Mouse (Mus musculus) layer of hippocampus, postnatal 14 days (tissue): ENCODE measurements around the gene Psmd2. TPM values are rescaled to one million over a fixed set of nuclear protein-coding genes. Genes with fewer than 3 reads are reported as not detected.

ENCODE experiments used
- DNase-seq, 2 experiments: peaks; one replicate each; pipeline ENCODE4 v3.0.0; 2021 to 2022; ENCODE audit warnings: low spot score in 2 of 2, mixed read lengths in 1 of 2
- microRNA-seq, 2 experiments: library from miRNA; unstranded; fragments of <30 nt; microRNA quantifications; one replicate each; pipeline ENCODE4 v1.2.0; 2021
- total RNA-seq, 2 experiments: library from RNA; stranded (reverse); gene quantifications; 2 replicates each; pipeline ENCODE4 v1.2.3; 2021

Gene Psmd2
- total RNA-seq, 2 experiments from 2014 or later = 239 to 245 TPM

DNA sequence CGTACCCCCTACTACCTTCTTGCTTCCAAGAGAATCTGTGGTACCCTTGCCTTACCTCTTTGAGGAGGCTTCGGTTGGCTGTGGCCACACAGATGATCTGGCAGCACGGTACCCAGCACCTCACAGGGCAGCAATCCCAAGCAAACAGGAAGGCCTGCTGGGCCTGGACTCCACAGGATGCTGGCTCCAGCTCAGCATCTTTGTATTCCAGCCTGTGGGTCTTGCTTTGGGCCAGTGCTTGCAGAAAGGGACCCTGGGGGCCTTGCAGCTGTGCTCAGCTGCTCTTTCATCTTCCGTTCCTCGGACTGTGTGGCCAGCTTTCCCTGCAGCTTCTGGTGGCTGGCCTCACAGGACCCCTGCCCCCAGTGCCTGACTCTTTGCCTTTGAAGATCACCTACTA lies 48.6 kb downstream of the Psmd2 start:
- peak; percentile 11 to 37 for DNase-seq

DNA sequence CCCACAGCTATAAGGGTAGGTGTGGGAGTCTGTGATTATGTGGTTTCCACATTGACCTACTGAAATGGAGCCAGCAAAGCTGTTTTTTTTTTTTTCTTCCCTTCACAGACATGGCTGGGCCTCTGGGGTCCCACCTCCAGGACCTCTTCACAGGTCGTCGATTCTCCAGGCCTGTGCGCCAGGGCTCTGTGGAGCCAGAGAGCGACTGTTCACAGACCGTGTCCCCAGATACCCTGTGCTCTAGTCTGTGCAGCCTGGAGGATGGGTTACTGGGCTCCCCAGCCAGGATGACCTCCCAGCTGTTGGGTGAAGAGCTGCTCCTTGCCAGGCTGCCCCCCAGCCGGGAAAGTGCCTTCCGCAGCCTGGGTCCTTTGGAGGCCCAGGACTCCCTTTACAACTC lies 49.9 kb downstream of the Psmd2 start:
- peak; percentile 15 to 17 for DNase-seq

DNA sequence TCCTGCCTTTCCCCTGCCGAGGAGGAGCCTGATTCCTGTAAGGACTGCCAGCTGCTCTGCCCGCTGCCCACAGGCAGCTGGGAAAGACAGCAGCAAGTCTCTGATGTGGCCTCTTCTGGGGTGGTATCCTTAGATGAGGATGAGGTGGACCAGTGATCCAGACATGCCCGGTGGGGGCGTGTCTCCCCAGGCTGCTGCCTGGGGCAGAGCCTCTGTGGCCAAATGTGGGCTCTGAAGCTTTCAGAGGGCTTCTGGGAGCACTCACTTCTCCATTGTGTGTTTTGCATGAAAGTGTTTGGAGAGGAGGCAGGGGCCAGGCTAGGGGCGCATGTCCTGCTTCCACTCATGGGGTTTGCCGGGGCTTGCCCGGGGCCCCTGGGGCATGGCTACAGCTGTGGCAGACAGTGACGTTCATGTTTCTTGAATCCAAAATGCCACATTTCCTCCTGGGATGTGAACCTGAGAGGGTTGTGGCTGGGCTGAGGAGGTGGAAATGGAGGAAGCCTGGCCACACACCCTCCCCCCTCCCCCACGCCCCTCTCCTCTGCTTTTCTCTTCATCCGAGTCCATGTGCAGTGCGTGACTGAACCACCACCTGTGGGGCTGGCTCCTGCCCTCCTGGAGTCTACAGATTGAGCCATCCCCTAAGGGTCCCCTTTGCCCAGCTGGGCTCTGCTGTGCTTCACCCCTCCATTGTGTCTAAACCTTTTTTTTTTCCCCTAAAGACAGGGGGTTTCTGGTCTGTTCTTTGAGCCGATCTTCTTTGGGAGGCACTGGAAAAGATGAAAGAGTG lies 50.5 kb downstream of the Psmd2 start:
- peak in 1 of 2 experiments; percentile 8 for DNase-seq

DNA sequence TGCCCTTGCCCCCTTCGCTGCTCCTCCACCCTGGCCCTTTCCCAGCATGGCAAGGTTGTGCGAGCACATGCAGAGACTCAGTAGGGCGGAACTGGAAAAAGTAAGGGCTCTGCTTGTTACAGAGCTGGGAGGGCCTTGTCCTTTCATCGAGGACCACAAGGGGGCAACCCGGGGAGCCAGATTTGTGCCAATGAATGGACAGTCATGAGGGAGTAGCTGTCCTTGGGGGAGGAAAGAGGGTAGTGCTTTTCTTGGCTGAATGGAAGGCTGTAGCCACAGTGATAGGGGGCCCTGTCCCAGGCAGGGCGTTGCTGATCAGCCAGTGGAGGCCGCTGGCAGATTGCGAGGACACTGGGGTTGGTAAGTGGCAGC lies 51.1 kb downstream of the Psmd2 start:
- DNase-seq = peak; percentile 69 to 76

DNA sequence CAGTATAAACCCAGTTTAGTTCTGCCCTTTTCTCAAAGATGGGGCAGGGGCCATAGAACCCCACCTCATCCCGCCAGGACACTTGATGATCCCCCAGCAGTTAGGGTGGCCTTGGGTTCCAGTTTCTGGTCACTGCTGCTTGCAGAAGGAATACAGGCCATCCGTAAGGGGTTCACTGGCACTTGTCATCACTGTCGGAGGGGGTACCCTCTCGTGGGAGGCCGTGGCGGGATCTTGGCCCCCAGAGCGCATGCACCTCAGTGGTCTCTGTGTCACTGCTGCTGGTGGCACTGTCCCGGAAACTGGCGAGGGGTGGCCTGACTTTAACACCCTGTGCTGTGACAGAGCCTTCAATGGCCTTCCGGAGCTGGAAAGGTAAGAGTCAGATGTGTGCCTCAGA lies 51.6 kb downstream of the Psmd2 start:
- DNase-seq = peak; percentile 13 to 17

DNA sequence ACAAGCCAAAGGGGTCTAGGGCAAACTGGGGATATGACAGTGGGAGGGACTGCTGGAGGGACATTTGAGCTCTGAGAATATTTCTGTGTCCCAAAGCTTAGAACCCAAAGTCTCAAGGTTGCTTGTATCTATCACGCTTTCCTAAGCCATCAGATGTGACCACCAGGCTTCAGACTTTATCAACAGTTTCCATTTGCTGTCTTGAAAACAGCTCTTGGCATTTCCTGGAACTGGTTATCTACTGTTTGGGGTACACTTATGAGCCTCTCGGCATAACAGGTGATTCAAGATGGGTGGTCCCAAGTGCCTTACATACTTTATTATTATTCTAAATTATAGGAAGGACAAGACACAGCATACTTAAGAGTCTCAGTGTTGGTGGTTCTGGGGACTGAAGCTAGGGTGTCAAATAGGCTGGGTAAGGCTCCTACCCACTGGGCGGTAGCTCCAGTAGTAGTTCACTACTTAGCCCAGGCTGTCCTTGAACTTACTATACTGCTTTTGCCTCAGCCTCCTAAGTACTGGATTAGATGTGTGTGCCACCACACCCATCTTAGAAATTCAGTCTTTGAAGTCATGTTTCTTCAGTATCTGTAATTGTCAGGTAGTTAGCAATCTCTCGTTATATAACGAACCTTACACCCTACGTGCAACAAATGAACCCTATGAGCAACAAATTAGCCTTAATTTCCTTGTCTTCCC lies 52.4 kb downstream of the Psmd2 start:
- DNase-seq = peak in 1 of 2 experiments; percentile 12

DNA sequence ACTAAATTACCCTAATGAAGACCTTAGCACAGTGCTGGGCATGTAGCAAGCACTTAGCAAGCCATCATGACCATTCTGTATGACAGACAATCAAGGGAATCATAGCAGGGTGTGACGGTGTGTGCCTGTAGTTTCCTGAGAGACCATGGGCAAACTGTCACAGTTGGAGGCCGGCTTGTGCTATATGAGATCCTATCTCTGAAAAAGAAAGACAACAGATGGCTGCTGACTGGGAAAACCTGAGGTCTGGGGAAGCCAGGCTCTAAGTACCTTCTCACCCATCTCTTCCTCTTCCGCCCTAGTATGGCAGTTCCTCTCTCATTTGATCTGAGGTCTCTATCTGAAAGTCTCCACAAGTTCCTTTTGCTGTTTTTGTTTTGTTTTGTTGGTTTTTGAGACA lies 54.3 kb downstream of the Psmd2 start:
- DNase-seq = peak in 1 of 2 experiments; percentile 16

DNA sequence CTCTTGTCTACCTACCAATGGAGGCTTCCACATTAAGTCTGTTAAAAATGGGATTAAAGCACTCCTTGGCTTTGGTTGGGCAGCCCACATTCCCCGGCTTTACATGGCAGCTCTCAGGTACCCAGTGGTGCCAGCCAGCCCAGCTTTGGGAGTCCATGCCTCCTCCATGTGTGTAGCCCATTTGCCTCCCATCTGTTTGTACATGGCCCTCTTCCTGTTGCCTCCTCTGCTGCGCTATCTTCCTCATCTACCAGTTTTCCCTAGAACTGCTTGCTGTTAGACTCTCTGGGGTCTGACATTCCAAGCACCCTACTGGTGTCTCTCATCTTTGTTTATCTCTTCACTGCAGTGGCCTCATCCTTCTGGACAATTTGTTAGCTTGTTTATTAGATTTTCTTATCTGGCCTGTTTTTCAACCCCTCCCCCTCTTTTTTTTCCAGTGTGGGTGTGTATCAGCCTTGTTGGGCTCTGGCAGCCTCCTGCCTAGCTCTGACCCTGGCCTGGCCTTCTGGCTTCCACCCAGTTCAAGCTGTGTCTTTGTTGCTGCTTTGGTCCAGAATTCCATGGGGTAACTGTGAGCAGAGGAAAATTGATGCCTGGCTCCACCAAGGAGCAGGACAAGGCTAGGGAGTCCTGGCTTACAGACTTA lies 55.1 kb downstream of the Psmd2 start:
- peak; percentile 45 to 59 for DNase-seq

DNA sequence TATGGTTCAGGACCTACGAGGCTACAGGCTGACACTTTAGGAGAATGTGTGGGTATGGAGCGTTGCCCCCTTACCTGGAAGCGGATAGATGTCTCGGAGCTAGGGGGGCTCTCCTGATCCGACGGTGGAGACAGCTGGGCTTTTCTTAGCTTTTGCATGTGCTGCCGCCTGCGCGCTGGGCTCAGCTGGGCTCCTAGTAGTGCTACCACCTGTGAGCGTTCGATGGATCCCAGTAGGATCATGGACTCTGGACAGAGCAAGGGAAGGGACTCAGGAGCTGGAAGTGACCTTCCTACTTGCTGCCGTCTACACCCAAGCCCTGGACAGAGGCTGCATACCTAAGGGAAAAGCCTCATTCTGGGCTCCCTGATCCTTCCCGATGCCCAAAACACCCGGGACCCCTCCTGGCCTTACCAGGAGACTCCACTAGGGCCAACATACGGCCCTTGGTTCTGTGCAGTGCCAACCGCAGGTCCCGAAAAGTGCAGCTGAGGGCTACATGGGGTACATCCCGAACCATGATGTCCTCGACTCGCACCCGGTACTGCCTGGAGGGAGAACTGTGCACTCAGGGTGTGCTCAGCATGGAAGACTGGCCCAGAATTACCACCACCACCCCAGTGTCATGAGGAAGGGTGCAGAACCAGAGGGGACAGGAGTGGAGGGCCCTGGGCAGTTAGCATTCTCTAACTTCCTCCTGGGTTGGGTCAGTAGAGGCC lies 56.9 kb downstream of the Psmd2 start:
- peak in 1 of 2 experiments; percentile 22 for DNase-seq

DNA sequence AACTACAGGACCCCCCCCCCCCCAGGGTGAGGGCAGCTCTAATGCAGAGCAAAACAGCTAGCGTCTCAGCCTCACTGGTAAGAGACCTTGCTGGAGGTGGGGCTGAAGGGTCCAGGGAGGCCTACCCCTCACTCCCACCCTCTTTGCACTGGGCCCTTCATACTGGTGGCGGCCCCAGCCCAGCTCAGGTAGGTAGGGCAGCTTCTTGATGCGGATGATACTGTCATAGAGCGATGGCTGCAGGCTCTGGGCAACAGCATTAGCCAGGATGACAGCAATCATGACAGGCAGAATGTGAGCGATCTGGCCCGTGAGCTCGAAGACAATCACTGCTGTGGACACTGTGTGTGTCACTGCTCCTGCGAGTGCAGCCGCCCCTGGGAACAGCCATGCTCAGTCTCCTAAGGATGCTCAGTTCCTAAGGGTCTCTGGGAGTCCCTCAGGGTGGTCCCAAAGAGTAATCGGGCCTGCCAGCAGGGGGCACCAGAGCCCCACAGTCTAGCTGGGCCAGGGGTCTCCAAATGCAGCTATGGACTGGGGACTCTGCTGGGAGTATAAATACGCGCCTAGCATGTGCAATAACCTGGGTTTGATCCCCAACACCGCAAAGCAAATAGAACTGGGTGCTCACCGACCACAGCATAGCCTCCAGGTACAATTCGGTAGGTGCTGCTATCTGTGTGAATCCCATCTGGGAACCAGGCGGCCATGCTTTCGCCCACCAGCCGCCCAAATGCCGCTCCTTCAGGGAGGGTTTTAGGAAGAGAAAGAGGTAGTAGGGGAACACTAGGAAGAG lies 57.7 kb downstream of the Psmd2 start:
- peak; percentile 50 for DNase-seq

DNA sequence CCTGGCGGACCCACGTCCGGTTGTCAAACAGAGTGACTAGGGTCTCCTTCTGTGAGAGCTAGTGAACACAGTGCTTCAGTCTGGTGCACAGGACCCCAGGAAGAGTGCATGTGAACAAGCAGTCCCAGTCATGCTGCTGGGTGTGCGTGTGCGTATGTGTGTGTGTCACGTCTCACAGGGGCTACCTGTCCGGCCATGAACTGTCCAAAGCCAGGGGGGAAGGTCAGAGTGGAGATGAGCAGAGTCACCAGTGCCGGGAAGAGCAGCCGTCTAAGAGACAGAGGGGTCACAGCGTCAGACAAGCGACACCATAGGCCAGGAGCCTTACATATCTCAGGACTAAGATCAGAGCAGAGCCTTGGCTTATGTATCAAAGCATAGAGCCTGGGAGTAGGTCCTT lies 58.9 kb downstream of the Psmd2 start:
- DNase-seq = peak in 1 of 2 experiments; percentile 13

DNA sequence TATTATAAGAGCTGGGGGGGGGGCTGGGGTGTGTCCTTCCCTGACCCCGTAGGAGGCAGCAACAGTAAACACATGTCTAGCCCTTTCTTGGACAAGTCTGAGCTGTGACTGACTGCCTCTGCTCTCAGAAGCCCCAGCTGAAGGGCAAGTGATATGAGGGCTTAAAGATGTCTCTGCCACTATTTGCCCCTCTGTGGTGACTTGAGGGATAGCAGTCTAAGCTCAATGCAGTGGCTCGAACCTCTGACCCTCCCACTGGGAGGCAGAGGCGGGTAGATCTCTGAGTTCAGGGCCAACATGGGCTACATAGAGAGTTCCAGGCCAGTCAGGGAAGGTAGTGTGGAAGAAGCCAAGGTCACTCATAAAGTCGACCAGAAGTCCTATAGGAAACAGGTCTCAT lies 59.4 kb downstream of the Psmd2 start:
- DNase-seq = peak in 1 of 2 experiments; percentile 22

DNA sequence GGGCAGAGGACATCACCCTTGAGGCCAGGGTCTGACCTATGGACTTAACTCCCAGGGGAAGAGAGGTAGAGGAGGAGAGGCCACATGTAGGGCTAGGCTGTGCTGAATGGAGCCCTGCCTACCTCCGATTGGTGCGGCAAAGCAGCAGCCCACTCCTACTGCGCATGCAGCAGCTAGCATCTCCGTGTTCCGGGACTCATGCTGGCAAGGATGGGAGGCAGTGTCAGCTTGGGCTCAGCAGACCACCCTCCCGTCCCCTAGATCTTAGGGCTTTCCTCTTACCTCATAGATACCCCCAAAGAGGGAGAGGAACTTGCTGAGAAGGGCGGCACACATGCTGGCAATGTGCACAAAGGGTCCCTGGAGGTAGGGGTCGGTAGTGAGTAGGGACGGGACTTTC lies 60.7 kb downstream of the Psmd2 start:
- peak in 1 of 2 experiments; percentile 13 for DNase-seq

DNA sequence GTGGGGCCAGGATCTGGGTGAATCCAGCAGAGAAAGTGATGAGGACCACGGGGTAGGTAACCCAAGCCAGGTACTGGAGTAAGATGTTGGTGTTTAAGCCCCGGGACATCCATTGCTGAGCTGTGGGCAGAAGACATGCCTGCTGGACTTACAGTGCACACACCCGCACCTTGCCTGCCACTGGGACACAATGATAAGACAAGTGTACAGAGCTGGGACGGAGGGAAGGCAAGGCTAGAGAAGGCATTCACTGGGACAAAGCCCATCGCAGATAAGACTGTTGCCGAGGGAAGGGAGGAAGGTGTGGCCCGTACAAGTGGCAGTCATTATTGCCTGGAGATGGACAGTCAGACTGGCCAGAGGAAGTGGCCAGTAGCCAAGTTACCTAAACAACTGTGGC lies 61.4 kb downstream of the Psmd2 start:
- DNase-seq = peak in 1 of 2 experiments; percentile 9

Small RNAs within 50 kb of the gene (microRNA-seq; reads per million reads assigned to microRNA genes)
- gene Mir1224 = 254 to 395 reads per million in 2 experiments

Other genes starting within 250 kb of the Psmd2 start
- gene Abcc5, start 225.3 kb upstream of the Psmd2 start, total RNA-seq = 100 to 1,000 TPM; 175 to 193 TPM
- 10 to 100 TPM; 51.7 to 54.1 TPM for gene Eif2b5, start 152.8 kb upstream of the Psmd2 start, total RNA-seq
- 10 to 100 TPM; 77.2 to 78.9 TPM for gene Dvl3, start 134.7 kb upstream of the Psmd2 start, total RNA-seq
- 100 to 1,000 TPM; 893 to 941 TPM for gene Ap2m1, start 116.2 kb upstream of the Psmd2 start, total RNA-seq
- gene Abcf3, start 103.1 kb upstream of the Psmd2 start, total RNA-seq = 10 to 100 TPM; 82.8 to 87.9 TPM
- 10 to 100 TPM; 30.8 to 43.6 TPM for gene Vwa5b2, start 62.2 kb upstream of the Psmd2 start, total RNA-seq
- gene Eef1akmt4, start 40.1 kb upstream of the Psmd2 start, total RNA-seq = 1 to 10 TPM; 1.7 to 3.6 TPM
- gene Gm49333, start 40.0 kb upstream of the Psmd2 start, total RNA-seq = not detected
- 10 to 100 TPM; 12.3 to 14.1 TPM for gene Alg3, start 39.9 kb upstream of the Psmd2 start, total RNA-seq
- 100 to 1,000 TPM; 118 to 125 TPM for gene Camk2n2, start 30.4 kb upstream of the Psmd2 start, total RNA-seq
- 10 to 100 TPM; 27.2 to 30.8 TPM for gene Ece2, start 21.8 kb upstream of the Psmd2 start, total RNA-seq
- 100 to 1,000 TPM; 336 to 340 TPM for gene Eif4g1, start 16.7 kb downstream of the Psmd2 start, total RNA-seq
- 100 to 1,000 TPM; 432 to 446 TPM for gene Fam131a, start 41.6 kb downstream of the Psmd2 start, total RNA-seq
- gene Polr2h, start 66.0 kb downstream of the Psmd2 start, total RNA-seq = 10 to 100 TPM; 22.4 to 25.7 TPM
- 10 to 100 TPM; 49.9 to 60.4 TPM for gene Clcn2, start 66.1 kb downstream of the Psmd2 start, total RNA-seq
- gene Chrd, start 81.5 kb downstream of the Psmd2 start, total RNA-seq = 10 to 100 TPM; 36.4 to 45.8 TPM
- 1 to 10 TPM; 5.0 to 5.9 TPM for gene Thpo, start 82.9 kb downstream of the Psmd2 start, total RNA-seq